Mouse (Mus musculus) left cerebral cortex, adult 2 months (tissue): ENCODE measurements around the gene H2afj. TPM values are rescaled to one million over a fixed set of nuclear protein-coding genes. Genes with fewer than 3 reads are reported as not detected.
A peak's percentile ranks its signal among the peaks of the same experiment; 100 is the strongest.

ENCODE experiments used
- DNase-seq, 2 experiments: peaks; one replicate each; pipeline ENCODE4 v3.0.0; 2021 to 2022; ENCODE audit warnings: low spot score in 2 of 2, mixed read lengths in 1 of 2; ENCODE audit errors: extremely low spot score in 1 of 2
- H3K27ac ChIP-seq: fragments of 200-600 bp; 2 replicates; pipeline ENCODE4 v1.8.1; 2022
- H3K4me3 ChIP-seq: fragments of 200-600 bp; 2 replicates; pipeline ENCODE4 v1.8.1; 2022
- CTCF ChIP-seq: fragments of 200-600 bp; IDR thresholded peaks from 2 replicates; pipeline ENCODE4 v1.8.1; 2022; ENCODE audit warnings: antibody characterized with exemption, mild to moderate bottlenecking, moderate library complexity
- intact Hi-C: fragments of 180-260 bp; cut with DNase I; formaldehyde crosslinking; loops from one replicate; pipeline ENCODE4 v1.15.1; 2025
- total RNA-seq, 2 experiments: library from RNA; stranded (reverse); gene quantifications; 2 replicates each; pipeline ENCODE4 v1.2.3; 2021

H2afj gene
- total RNA-seq, 2 experiments from 2014 or later: 54.7 to 59.1 TPM

- intact Hi-C loops: loop anchor here (1.0 kb wide), 1 partner anchor 20 kb away; the partner anchor contains the start of gene Wbp11
Measured at GRCm38 (mm10) chr6:136808631-136809046, 595 bp downstream of the H2afj start.

GRCm38 (mm10) chr6:136809077-136809476, 1.0 kb downstream of the H2afj start:
- intact Hi-C loops: no loop called here
- DNase-seq: no peak
- TF ChIP-seq CTCF: no peak
- Histone ChIP-seq H3K4me3 (peak overlapping the region; percentile 65), H3K27ac (peak overlapping the region; percentile 89)

More at GRCm38 (mm10) chr6:136808631-136809046, 595 bp downstream of the H2afj start:
- H3K4me3 ChIP-seq: peak overlapping the region; percentile 65
- DNase-seq: peak; percentile 42 to 47
- peak overlapping the region; percentile 89 for H3K27ac ChIP-seq
- no peak for TF ChIP-seq CTCF

- intact Hi-C loops: no loop called here
- DNase-seq: no peak
- Histone ChIP-seq H3K4me3 (peak overlapping the region; percentile 65), H3K27ac (no peak overlapping the region)
- TF ChIP-seq CTCF: no peak
Measured at GRCm38 (mm10) chr6:136809673-136810072, 1.6 kb downstream of the H2afj start.

GRCm38 (mm10) chr6:136811196-136811595, 3.2 kb downstream of the H2afj start:
- Histone ChIP-seq H3K4me3 (no peak overlapping the region), H3K27ac (no peak overlapping the region)
- intact Hi-C loops: no loop called here
- no peak for DNase-seq
- TF ChIP-seq CTCF: no peak

- TF ChIP-seq CTCF: peak; percentile 36
- intact Hi-C loops: no loop called here
- DNase-seq: no peak
- Histone ChIP-seq H3K27ac (peak overlapping the region; percentile 32; the same call in 1 of the 2 replicates), H3K4me3 (no peak overlapping the region)
Measured at GRCm38 (mm10) chr6:136813117-136813516, 5.1 kb downstream of the H2afj start.

- TF ChIP-seq CTCF: no peak
- DNase-seq: no peak
- Histone ChIP-seq H3K4me3 (no peak overlapping the region), H3K27ac (peak overlapping the region; percentile 83; the same call in 1 of the 2 replicates)
- intact Hi-C loops: no loop called here
Measured at GRCm38 (mm10) chr6:136815381-136815780, 7.3 kb downstream of the H2afj start.

- intact Hi-C loops: no loop called here
Measured at GRCm38 (mm10) chr6:136816826-136817225, 8.8 kb downstream of the H2afj start.

GRCm38 (mm10) chr6:136817549-136817948, 9.5 kb downstream of the H2afj start:
- peak; percentile 67 to 79 for DNase-seq
- no peak overlapping the region for H3K4me3 ChIP-seq
- intact Hi-C loops: no loop called here
- TF ChIP-seq CTCF: no peak
- peak overlapping the region; percentile 88 for H3K27ac ChIP-seq

More at GRCm38 (mm10) chr6:136816826-136817225, 8.8 kb downstream of the H2afj start:
- no peak for DNase-seq
- H3K27ac ChIP-seq: peak overlapping the region; percentile 83
- no peak for TF ChIP-seq CTCF
- H3K4me3 ChIP-seq: no peak overlapping the region

- no peak for TF ChIP-seq CTCF
- no peak for DNase-seq
- intact Hi-C loops: loop anchor here (10.0 kb wide), 1 partner anchor 1806 kb away; the partner anchor contains the start of gene Ddx47
- Histone ChIP-seq H3K27ac (no peak overlapping the region), H3K4me3 (no peak overlapping the region)
Measured at GRCm38 (mm10) chr6:136820381-136820780, 12.3 kb downstream of the H2afj start.

- H3K27ac ChIP-seq: no peak overlapping the region
- intact Hi-C loops: loop anchor here (10.0 kb wide), 1 partner anchor 1806 kb away; the partner anchor contains the start of gene Ddx47
- no peak for DNase-seq
- no peak overlapping the region for H3K4me3 ChIP-seq
- no peak for TF ChIP-seq CTCF
Measured at GRCm38 (mm10) chr6:136821086-136821485, 13.0 kb downstream of the H2afj start.

- intact Hi-C loops: loop anchor here (10.0 kb wide), 1 partner anchor 1810 kb away; the partner anchor contains the start of gene Ddx47
Measured at GRCm38 (mm10) chr6:136824987-136825386, 16.9 kb downstream of the H2afj start.

GRCm38 (mm10) chr6:136827116-136827515, 19.1 kb downstream of the H2afj start:
- peak overlapping the region; percentile 79 for H3K4me3 ChIP-seq
- no peak for DNase-seq
- H3K27ac ChIP-seq: peak overlapping the region; percentile 95; the same call in 1 of the 2 replicates
- no peak for TF ChIP-seq CTCF
- intact Hi-C loops: loop anchor here (1.0 to 10.0 kb wide), 2 partner anchors 23 to 1812 kb away; partner anchors contain the start of genes Ddx47 and Hist4h4

More at GRCm38 (mm10) chr6:136824987-136825386, 16.9 kb downstream of the H2afj start:
- no peak for TF ChIP-seq CTCF
- Histone ChIP-seq H3K27ac (no peak overlapping the region), H3K4me3 (no peak overlapping the region)
- no peak for DNase-seq

GRCm38 (mm10) chr6:136827516-136827880, 19.5 kb downstream of the H2afj start, which contains the start of gene BC049715:
Gene BC049715, plus strand, starts transcription at chr6:136827626.
- intact Hi-C loops: loop anchor here (1.0 to 10.0 kb wide), 2 partner anchors 23 to 1813 kb away; partner anchors contain the start of genes Ddx47 and Hist4h4
- H3K4me3 ChIP-seq: peak within 1 kb of the TSS; percentile 79
- no peak for DNase-seq
- no peak for TF ChIP-seq CTCF
- H3K27ac ChIP-seq: peak within 1 kb of the TSS; percentile 98
